Mouse (Mus musculus) myocyte (in vitro differentiated cells): ENCODE measurements around the gene Gucd1.

Experiments
- CEBPB ChIP-seq: IDR thresholded peaks from 2 replicates; pipeline ENCODE4 v1.6.1; 2011; ENCODE audit warnings: mild to moderate bottlenecking, moderate library complexity; ENCODE audit not compliant: poor library complexity, insufficient read depth, severe bottlenecking
- E2F4 ChIP-seq: IDR thresholded peaks from one replicate; pipeline ENCODE4 v1.6.1; 2011; ENCODE audit warnings: mild to moderate bottlenecking, control low read depth, moderate library complexity; ENCODE audit not compliant: insufficient read depth
- MAX ChIP-seq: IDR thresholded peaks from one replicate; pipeline ENCODE4 v1.6.1; 2011; ENCODE audit warnings: low read depth, mild to moderate bottlenecking, control low read depth
- MYOD1 ChIP-seq, 3 experiments: IDR thresholded peaks; one replicate each; pipeline ENCODE4 v1.6.1; 2011; ENCODE audit warnings: control low read depth in 2 of 3, low read depth in 2 of 3, mild to moderate bottlenecking in 2 of 3, moderate library complexity in 1 of 3; ENCODE audit not compliant: insufficient read length in 2 of 3, control insufficient read depth in 1 of 3
- MYOG ChIP-seq, 3 experiments: IDR thresholded peaks; one replicate each; pipeline ENCODE4 v1.6.1; 2011; ENCODE audit warnings: control low read depth in 2 of 3, low read depth in 2 of 3, mild to moderate bottlenecking in 2 of 3; ENCODE audit not compliant: insufficient read length in 2 of 3, control insufficient read depth in 1 of 3, insufficient read depth in 1 of 3
- POLR2A ChIP-seq: IDR thresholded peaks from one replicate; pipeline ENCODE4 v1.6.1; 2011; ENCODE audit warnings: low read depth, mild to moderate bottlenecking, control low read depth, moderate library complexity; ENCODE audit not compliant: insufficient read length
- POLR2AphosphoS2 ChIP-seq: IDR thresholded peaks from one replicate; pipeline ENCODE4 v1.6.1; 2011; ENCODE audit warnings: low read depth, control low read depth; ENCODE audit not compliant: insufficient read length
- REST ChIP-seq: IDR thresholded peaks from one replicate; pipeline ENCODE4 v1.6.1; 2011; ENCODE audit warnings: mild to moderate bottlenecking, control low read depth, moderate library complexity; ENCODE audit not compliant: insufficient read depth, insufficient read length
- SRF ChIP-seq: IDR thresholded peaks from one replicate; pipeline ENCODE4 v1.6.1; 2011; ENCODE audit warnings: low read depth; ENCODE audit not compliant: control insufficient read depth, insufficient read length
- TCF3 ChIP-seq: IDR thresholded peaks from one replicate; pipeline ENCODE4 v1.6.1; 2011; ENCODE audit warnings: low read depth, control low read depth; ENCODE audit not compliant: insufficient read length
- USF1 ChIP-seq: IDR thresholded peaks from one replicate; pipeline ENCODE4 v1.6.1; 2011; ENCODE audit warnings: low read depth, mild to moderate bottlenecking, control low read depth, moderate library complexity

DNA sequence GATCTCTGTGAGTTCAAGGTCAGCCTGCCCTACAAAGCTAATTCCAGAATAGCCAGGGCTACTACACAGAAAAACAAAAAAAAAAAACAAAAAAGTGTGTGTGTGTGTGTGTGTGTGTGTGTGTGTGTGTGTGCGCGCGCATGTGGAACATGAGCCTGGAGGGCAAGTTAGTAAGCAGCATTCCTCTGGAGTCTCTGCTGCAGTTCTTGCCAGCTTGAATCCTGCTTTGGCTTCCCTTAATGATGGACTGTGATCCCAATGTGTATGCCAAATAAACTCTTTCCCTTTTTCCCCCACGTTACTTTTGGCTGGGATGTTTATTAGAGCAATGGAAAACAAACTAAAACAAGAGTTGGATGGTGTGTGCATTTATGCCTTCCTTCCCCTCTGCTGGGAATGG, 3.9 kb upstream of the Gucd1 start:
- no peak for TF ChIP-seq POLR2A
- no peak for TF ChIP-seq E2F4
- no peak for TF ChIP-seq REST
- TF ChIP-seq MAX, result no peak
- no peak for TF ChIP-seq MYOG (IDR thresholded peaks at IDR 0.05; ENCODE audit: control insufficient read depth in 1 of 3, insufficient read depth in 1 of 3, insufficient read length in 2 of 3, low read depth in 2 of 3)
- TF ChIP-seq CEBPB, result no peak
- TF ChIP-seq POLR2AphosphoS2, result no peak
- no peak for TF ChIP-seq TCF3
- TF ChIP-seq SRF, result no peak
- TF ChIP-seq MYOD1 (IDR thresholded peaks at IDR 0.05; ENCODE audit: control insufficient read depth in 1 of 3, insufficient read length in 2 of 3, low read depth in 2 of 3), result no peak
- no peak for TF ChIP-seq USF1
